Mouse (Mus musculus) embryonic stem cell, embryonic (primary cell): ENCODE measurements at regions not wholly inside any gene's neighbourhood (a gene's known extent, or its start where the extent isn't known, plus 50 kb on each side); places are given as distances from the start of the nearest gene placed in this dataset.

Experiments used
- CTCF ChIA-PET, 4 experiments: fragments of 300-600 bp in 2 of 4; fragments of 350-600 bp in 2 of 4; sonication (Branson Sonifier 250); formaldehyde crosslinking; loops; one replicate each; lab custom pipeline; 2022; ENCODE audit warnings: inconsistent platforms in 2 of 4; lab: Charles Lee
- POLR2A ChIA-PET, 4 experiments: fragments of 300-600 bp in 2 of 4; fragments of 350-600 bp in 2 of 4; sonication (Branson Sonifier 250); formaldehyde crosslinking; loops; one replicate each; lab custom pipeline; 2022; ENCODE audit warnings: antibody characterized with exemption in 4 of 4, inconsistent platforms in 1 of 4; lab: Charles Lee

- ChIA-PET POLR2A (no interaction called here), CTCF (no interaction called here)
These were observed 144.8 kb downstream of the Cog6 start for GRCm38 (mm10) chr3:52872260-52872659.

- CTCF ChIA-PET = interaction anchor here in 2 of 4 experiments (0.5 to 0.6 kb wide), 4 partner anchors 8 to 446 kb away, joined by 3 to 4 read pairs (median 3); no protein-coding TSS in a partner anchor
- POLR2A ChIA-PET = no interaction called here
These were observed 153.7 kb downstream of the Cog6 start for GRCm38 (mm10) chr3:52863146-52863849.

GRCm38 (mm10) chr3:52862026-52862425, 155.0 kb downstream of the Cog6 start:
- CTCF ChIA-PET = no interaction called here
- POLR2A ChIA-PET = no interaction called here

GRCm38 (mm10) chr3:52861538-52861937, 155.5 kb downstream of the Cog6 start:
- POLR2A ChIA-PET = no interaction called here
- CTCF ChIA-PET = interaction anchor here in 1 of 4 experiments (1.3 kb wide), 1 partner anchor 18 kb away, joined by 4 read pairs; no protein-coding TSS in a partner anchor

GRCm38 (mm10) chr3:52859848-52860247, 157.2 kb downstream of the Cog6 start:
- ChIA-PET CTCF (no interaction called here), POLR2A (no interaction called here)

GRCm38 (mm10) chr3:52859266-52859825, 157.7 kb downstream of the Cog6 start:
- CTCF ChIA-PET = no interaction called here
- POLR2A ChIA-PET = no interaction called here

GRCm38 (mm10) chr3:52858259-52858658, 158.8 kb downstream of the Cog6 start:
- POLR2A ChIA-PET = no interaction called here
- CTCF ChIA-PET = no interaction called here

- ChIA-PET CTCF (interaction anchor here in 3 of 4 experiments (1.1 to 1.4 kb wide), 3 partner anchors 13 kb away, joined by 3 to 14 read pairs (median 3); no protein-coding TSS in a partner anchor), POLR2A (no interaction called here)
These were observed 160.0 kb downstream of the Cog6 start for GRCm38 (mm10) chr3:52857076-52857475.

- CTCF ChIA-PET = interaction anchor here in 3 of 4 experiments (0.6 to 1.5 kb wide), 3 partner anchors 9 to 11 kb away, joined by 3 to 10 read pairs (median 6); no protein-coding TSS in a partner anchor
- POLR2A ChIA-PET = interaction anchor here in 1 of 4 experiments (0.6 kb wide), 2 partner anchors 16 to 25 kb away, joined by 3 read pairs; no protein-coding TSS in a partner anchor
These were observed 162.5 kb downstream of the Cog6 start for GRCm38 (mm10) chr3:52854560-52854959.

GRCm38 (mm10) chr3:52853126-52853525, 163.9 kb downstream of the Cog6 start:
- POLR2A ChIA-PET = no interaction called here

GRCm38 (mm10) chr3:52845166-52845565, 171.9 kb downstream of the Cog6 start:
- ChIA-PET POLR2A (no interaction called here), CTCF (interaction anchor here in 2 of 4 experiments (0.6 kb wide), 2 partner anchors 100 to 211 kb away, joined by 3 to 10 read pairs; no protein-coding TSS in a partner anchor)

More at GRCm38 (mm10) chr3:52853126-52853525, 163.9 kb downstream of the Cog6 start:
- CTCF ChIA-PET = no interaction called here

GRCm38 (mm10) chr3:52843998-52844397, 173.0 kb downstream of the Cog6 start:
- CTCF ChIA-PET = interaction anchor here (0.5 to 1.4 kb wide), 137 partner anchors 8 to 1920 kb away, joined by 3 to 20 read pairs (median 4); partner anchors contain the start of gene Lhfp (in 1 of the 4)
- POLR2A ChIA-PET = interaction anchor here (0.6 to 0.7 kb wide), 6 partner anchors 10 to 1446 kb away, joined by 3 to 15 read pairs (median 6); no protein-coding TSS in a partner anchor

- ChIA-PET POLR2A (no interaction called here), CTCF (interaction anchor here (0.6 to 1.4 kb wide), 14 partner anchors 14 to 588 kb away, joined by 3 to 15 read pairs (median 4); no protein-coding TSS in a partner anchor)
These were observed 174.1 kb downstream of the Cog6 start for GRCm38 (mm10) chr3:52842866-52843425.

- ChIA-PET CTCF (no interaction called here), POLR2A (interaction anchor here in 1 of 4 experiments (0.7 kb wide), 1 partner anchor 252 kb away, joined by 3 read pairs; no protein-coding TSS in a partner anchor)
These were observed 176.7 kb downstream of the Cog6 start for GRCm38 (mm10) chr3:52840160-52840953.

- CTCF ChIA-PET = interaction anchor here in 1 of 4 experiments (0.5 to 0.7 kb wide), 2 partner anchors 243 to 752 kb away, joined by 3 to 4 read pairs; no protein-coding TSS in a partner anchor
- POLR2A ChIA-PET = interaction anchor here in 2 of 4 experiments (0.6 to 0.7 kb wide), 2 partner anchors 17 to 1283 kb away, joined by 3 read pairs; no protein-coding TSS in a partner anchor
These were observed 179.0 kb downstream of the Cog6 start for GRCm38 (mm10) chr3:52838020-52838419.

- ChIA-PET CTCF (interaction anchor here in 3 of 4 experiments (0.5 to 0.7 kb wide), 4 partner anchors 242 to 753 kb away, joined by 3 to 5 read pairs (median 4); no protein-coding TSS in a partner anchor), POLR2A (no interaction called here)
These were observed 179.5 kb downstream of the Cog6 start for GRCm38 (mm10) chr3:52837527-52837926.

GRCm38 (mm10) chr3:52836780-52837179, 180.3 kb downstream of the Cog6 start:
- ChIA-PET CTCF (interaction anchor here in 2 of 4 experiments (0.5 to 0.6 kb wide), 2 partner anchors 611 to 726 kb away, joined by 3 to 5 read pairs; no protein-coding TSS in a partner anchor), POLR2A (no interaction called here)

- POLR2A ChIA-PET = no interaction called here
- CTCF ChIA-PET = no interaction called here
These were observed 184.6 kb downstream of the Cog6 start for GRCm38 (mm10) chr3:52832421-52832820.
